In the genomic region with DNA sequence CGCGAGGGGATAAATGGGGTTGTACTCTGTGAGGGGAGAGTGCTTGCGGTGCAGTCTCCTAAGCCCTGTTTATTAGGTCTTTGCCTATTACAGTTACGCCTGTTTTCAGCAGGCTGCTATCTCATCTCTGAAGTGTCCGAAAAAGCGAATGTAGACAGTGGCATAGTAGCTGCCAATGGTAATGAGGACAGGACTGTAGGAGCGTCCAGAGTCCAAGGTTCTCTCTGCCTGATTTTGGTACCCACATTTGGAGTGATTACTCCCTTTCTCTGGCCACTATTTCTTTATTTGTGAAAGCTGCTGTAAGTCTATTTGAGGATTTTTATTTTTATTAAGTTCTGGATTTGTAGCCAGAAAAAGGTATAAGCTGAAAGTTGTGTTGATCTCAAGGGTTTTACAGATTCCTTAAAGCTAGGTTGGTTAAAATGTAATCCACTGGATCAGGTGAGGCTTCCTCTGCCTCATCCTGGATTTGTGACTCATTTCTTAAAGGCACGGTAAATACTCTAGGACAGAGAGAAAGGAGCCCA, we compare ENCODE assay signal across 8 mouse cellular contexts. TPM values are rescaled to one million over a fixed set of nuclear protein-coding genes. Genes with fewer than 3 reads are reported as not detected.
DNase-seq lines count a peak whose midpoint lies in the region; ATAC-seq and TF ChIP-seq lines count a peak whose summit lies in the region.

Gene Psmd5 (minus strand): TSS at position 153 of the 530 bp plus-strand sequence.

- H3K4me1 ChIP-seq in lung, postnatal 0 days (ENCODE audit: insufficient read depth, low read depth, low read length) = peaks cover 6% of the 10 kb centered on the region; the same call in 1 of the 2 replicates
- H3K4me1 ChIP-seq in erythroblast, embryonic 14.5 days (ENCODE audit: control insufficient read depth) = peaks cover 22% of the 10 kb centered on the region
- H3K4me1 ChIP-seq in midbrain, embryonic 14.5 days (ENCODE audit: control insufficient read depth, insufficient read depth, low read length) = peaks cover 8% of the 10 kb centered on the region

- no peak for TF ChIP-seq EP300 in lung, postnatal 0 days (IDR thresholded peaks at IDR 0.05)

- intact Hi-C loops in heart, postnatal 36 days (cut with DNase I) = loop anchor here (5.0 kb wide), 1 partner anchor 232 kb away; the partner anchor contains the start of gene Cntrl

- no peaks in the 10 kb centered on the region for H3K36me3 ChIP-seq in lung, postnatal 0 days (ENCODE audit: insufficient read depth, low read length)
- H3K36me3 ChIP-seq in erythroblast, embryonic 14.5 days (ENCODE audit: control insufficient read depth) = no peaks in the 10 kb centered on the region
- no peaks in the 10 kb centered on the region for H3K36me3 ChIP-seq in midbrain, embryonic 14.5 days (ENCODE audit: control insufficient read depth, insufficient read depth, low read length)

- no peak for ATAC-seq in lung, postnatal 0 days
- ATAC-seq in midbrain, embryonic 14.5 days (ENCODE audit: low FRiP score, low TSS enrichment) = no peak

- no peaks in the 10 kb centered on the region for H3K27me3 ChIP-seq in lung, postnatal 0 days (replicated peaks; ENCODE audit: insufficient read depth, low read length)
- H3K27me3 ChIP-seq in erythroblast, embryonic 14.5 days (ENCODE audit: control insufficient read depth) = peaks cover 67% of the 10 kb centered on the region
- peaks cover 11% of the 10 kb centered on the region for H3K27me3 ChIP-seq in midbrain, embryonic 14.5 days (ENCODE audit: control insufficient read depth, insufficient read depth, low read length)

- H3K4me2 ChIP-seq in lung, postnatal 0 days (replicated peaks; ENCODE audit: low read depth, low read length) = peak within 1 kb of the TSS; percentile 64
- peak within 1 kb of the TSS; percentile 27 for H3K4me2 ChIP-seq in midbrain, embryonic 14.5 days (ENCODE audit: low read length)

- peak within 1 kb of the TSS; percentile 48; the same call in 1 of the 2 replicates for H3K9ac ChIP-seq in lung, postnatal 0 days (replicated peaks; ENCODE audit: low read depth)
- peak within 1 kb of the TSS; percentile 24 for H3K9ac ChIP-seq in midbrain, embryonic 14.5 days (replicated peaks; ENCODE audit: low read length)

- H3K27ac ChIP-seq in lung, postnatal 0 days (ENCODE audit: low read length) = peak within 1 kb of the TSS; percentile 82
- no peak within 1 kb of the TSS for H3K27ac ChIP-seq in midbrain, embryonic 14.5 days (replicated peaks; ENCODE audit: low read depth, low read length)

- TF ChIP-seq CTCF in lung, postnatal 0 days (IDR thresholded peaks at IDR 0.05) = no peak; the same call in 1 of the 2 replicates

- peak within 1 kb of the TSS; percentile 36 for H3K4me3 ChIP-seq in lung, postnatal 0 days (ENCODE audit: low read depth, low read length)
- H3K4me3 ChIP-seq in erythroblast, embryonic 14.5 days (replicated peaks) = peak within 1 kb of the TSS; percentile 52
- no peak within 1 kb of the TSS for H3K4me3 ChIP-seq in midbrain, embryonic 14.5 days (replicated peaks; ENCODE audit: low read depth, low read length)

- 18% methylated on average over 8 of the region's 8 CpGs for WGBS in lung, postnatal 0 days
- WGBS in midbrain, embryonic 14.5 days = 18% methylated on average over 8 of the region's 8 CpGs

- no peak for DNase-seq in lung, postnatal 0 days (ENCODE audit: low spot score)
- DNase-seq in lung, postnatal 25 days (ENCODE audit: low spot score) = no peak
- no peak for DNase-seq in heart, postnatal 36 days
- DNase-seq in layer of hippocampus, postnatal 25 days (ENCODE audit: extremely low spot score in 1 of 2, low spot score in 1 of 2) = no peak
- DNase-seq in midbrain, embryonic 14.5 days = no peak
- DNase-seq in MN1 (ENCODE audit: low spot score) = no peak
- no peak for DNase-seq in urinary bladder, postnatal 14 days (ENCODE audit: low spot score)

- no peaks in the 10 kb centered on the region for H3K9me3 ChIP-seq in lung, postnatal 0 days (ENCODE audit: low read length)
- peaks cover 2% of the 10 kb centered on the region; the same call in 1 of the 2 replicates for H3K9me3 ChIP-seq in erythroblast, embryonic 14.5 days (ENCODE audit: control insufficient read depth, low read length)
- H3K9me3 ChIP-seq in midbrain, embryonic 14.5 days (ENCODE audit: control insufficient read depth, low read length) = no peaks in the 10 kb centered on the region

RNA-seq across cellular contexts. Expression of gene Psmd5, which starts in this region (rescaled TPM):
- 61.2 and 64.7 TPM in 2 replicates for polyA plus RNA-seq in lung, postnatal 0 days (2015; fragmentation: Nextera tagmentation; extraction: Ambion mirVana)
- 0.80 and 1.2 TPM in 2 replicates for polyA plus RNA-seq in erythroblast, embryonic 14.5 days (2012)
- 10 to 100 TPM; 13.0 to 14.3 TPM for total RNA-seq in heart, postnatal 36 days (2021)
- total RNA-seq in layer of hippocampus, postnatal 25 days (2021) = 10 to 100 TPM; 40.2 to 46.1 TPM
- 107 and 112 TPM in 2 replicates for polyA plus RNA-seq in midbrain, embryonic 14.5 days (2014; fragmentation: Nextera tagmentation; extraction: Ambion mirVana)

Comparison
In these comparisons a context has a peak if more than half of its experiments do, and no peak if none do; other contexts are left out.
1. RNA of gene Psmd5 (polyA plus RNA-seq): 107 to 112 TPM in midbrain, embryonic 14.5 days and 61.2 to 64.7 TPM in lung, postnatal 0 days; 0.80 to 1.2 TPM in erythroblast, embryonic 14.5 days; every median in the first group is over 10 times any median in the second.